Mouse (Mus musculus) thymus, adult 2 months (tissue): ENCODE results near the gene G3bp2. TPM values are rescaled to one million over a fixed set of nuclear protein-coding genes. Genes with fewer than 3 reads are reported as not detected.

Source experiments
- DNase-seq: peaks from one replicate; pipeline ENCODE4 v3.0.0; 2021
- H3K27ac ChIP-seq: fragments of 200-500 bp; 2 replicates; pipeline ENCODE4 v1.5.1; 2012; ENCODE audit warnings: low read length, control low read depth; ENCODE audit not compliant: control insufficient read depth, insufficient read depth
- H3K27me3 ChIP-seq: fragments of 200-500 bp; 2 replicates; pipeline ENCODE4 v1.6.1; 2012; ENCODE audit warnings: mild to moderate bottlenecking, low read length, moderate library complexity, mixed read lengths; ENCODE audit not compliant: control insufficient read depth, insufficient read depth
- H3K36me3 ChIP-seq: fragments of 200-500 bp; 2 replicates; pipeline ENCODE4 v1.6.1; 2012; ENCODE audit warnings: mild to moderate bottlenecking, low read length, moderate library complexity; ENCODE audit not compliant: control insufficient read depth, insufficient read depth
- H3K4me1 ChIP-seq: fragments of 200-500 bp; replicated peaks from 2 replicates; pipeline ENCODE4 v1.6.1; 2012; ENCODE audit warnings: low read length; ENCODE audit not compliant: control insufficient read depth, insufficient read depth
- H3K4me3 ChIP-seq: fragments of 200-500 bp; 2 replicates; pipeline ENCODE4 v1.5.1; 2012; ENCODE audit warnings: mild to moderate bottlenecking, low read length, control low read depth, moderate library complexity; ENCODE audit not compliant: control insufficient read depth, insufficient read depth
- CTCF ChIP-seq: fragments of 200-500 bp; IDR thresholded peaks from 2 replicates; pipeline ENCODE4 v1.5.1; 2012; ENCODE audit warnings: mild to moderate bottlenecking, control low read depth, low read length, moderate library complexity, borderline replicate concordance; ENCODE audit not compliant: control insufficient read depth, poor library complexity, insufficient read depth; ENCODE audit errors: extremely low read depth
- POLR2A ChIP-seq: fragments of 200-500 bp; IDR thresholded peaks from 2 replicates; pipeline ENCODE4 v1.6.1; 2012; ENCODE audit warnings: mild to moderate bottlenecking, low read length, control low read depth, moderate library complexity; ENCODE audit not compliant: control insufficient read depth, poor library complexity, insufficient read depth; ENCODE audit errors: extremely low read depth
- WGBS: fragments of 180-500 bp; shearing (Covaris S2); methylation state at CpG from one replicate; pipeline ENCODE4 v1.1.7; 2018; 5-methylcytosine and 5-hydroxymethylcytosine counted together
- polyA plus RNA-seq: library from polyadenylated mRNA; depleted of rRNA; stranded (reverse); fragments of >200 nt; gene quantifications from 2 replicates; pipeline ENCODE4 v1.2.3, GENCODE M21; 2012; rRNA removed

G3bp2 gene
- polyA plus RNA-seq, 1 experiment: 28.3 TPM

DNA sequence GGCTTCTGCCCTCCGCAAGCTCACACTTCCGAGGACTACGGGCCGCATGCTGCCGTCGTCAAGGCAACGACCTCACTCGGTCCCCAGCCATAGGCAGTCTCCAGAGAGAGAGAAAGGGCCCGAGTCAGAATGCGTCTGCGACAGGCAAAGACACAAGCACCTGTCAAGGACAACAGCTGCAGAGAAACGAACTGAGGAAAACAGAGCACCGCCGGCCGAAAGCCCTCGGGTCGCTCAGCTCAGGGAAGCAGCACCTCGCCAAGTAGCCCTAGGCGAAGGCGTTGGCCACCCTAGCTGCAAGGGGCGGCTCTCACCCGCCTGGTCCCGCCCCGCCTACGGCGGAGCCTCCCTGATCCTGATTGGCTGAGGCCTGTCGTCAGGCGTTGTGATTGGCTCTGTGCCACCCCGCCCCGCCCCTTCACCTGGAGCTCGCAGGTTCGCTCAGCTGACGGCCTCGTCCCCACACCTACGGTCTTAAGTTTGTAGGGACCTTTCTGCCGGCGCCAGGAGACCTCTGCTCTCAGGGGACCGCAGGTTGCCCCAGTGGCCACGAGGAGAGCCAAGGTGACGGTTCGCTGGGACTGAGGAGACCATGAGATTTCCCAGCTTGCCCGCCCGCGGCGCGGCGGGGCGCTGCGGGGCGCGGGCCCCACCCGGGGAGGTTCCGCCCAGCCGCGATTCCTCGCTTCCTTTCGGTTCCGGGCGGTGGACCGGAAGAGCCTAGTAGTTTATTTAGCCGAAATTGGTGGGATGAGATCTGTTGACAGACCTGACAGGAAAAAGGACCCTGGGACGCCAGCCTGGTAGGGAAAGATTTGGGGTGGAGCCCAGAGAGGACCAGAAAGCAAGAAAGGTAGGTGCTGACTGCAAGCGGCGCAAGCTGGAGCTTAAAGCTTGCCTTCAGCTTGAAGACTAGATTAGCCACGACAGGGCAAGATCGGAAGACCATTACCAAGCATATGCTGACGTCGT, 40.9 kb downstream of the G3bp2 start:
- TF ChIP-seq POLR2A (no peak), CTCF (peak; percentile 35; the same call in 1 of the 2 replicates)
- DNase-seq: peak; percentile 98
- Histone ChIP-seq H3K4me3 (peak overlapping the region; percentile 75), H3K4me1 (0 out of 2 replicates have a peak, but pooled peaks cover 2% of the 10 kb centered on the region), H3K36me3 (no peaks in the 10 kb centered on the region), H3K27ac (no peak overlapping the region), H3K27me3 (no peaks in the 10 kb centered on the region)
- under 1% methylated on average over 68 of the region's 68 CpGs for whole genome bisulfite sequencing

DNA sequence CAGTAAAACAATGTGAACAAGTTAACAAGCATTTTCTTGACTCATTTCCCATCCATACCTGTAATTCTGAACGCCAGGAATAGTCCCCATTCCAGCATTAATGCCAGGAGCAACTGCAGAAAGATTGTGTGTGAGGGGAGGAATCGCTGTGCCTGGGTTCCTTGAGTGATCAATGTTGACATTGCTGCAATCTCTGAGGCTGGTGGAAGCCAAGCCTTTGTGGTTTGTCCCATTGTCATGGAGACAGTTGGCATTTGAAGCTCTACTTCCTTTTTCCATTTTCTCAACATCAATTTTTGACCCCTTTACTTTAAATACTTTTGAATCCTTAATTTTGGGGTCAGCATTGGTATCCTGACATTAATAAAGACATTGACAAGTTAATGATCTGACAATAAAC, 63.6 kb downstream of the G3bp2 start:
- Histone ChIP-seq H3K36me3 (no peaks in the 10 kb centered on the region), H3K27ac (no peak overlapping the region), H3K27me3 (no peaks in the 10 kb centered on the region), H3K4me1 (no peaks in the 10 kb centered on the region), H3K4me3 (no peak overlapping the region)
- no peak for DNase-seq
- WGBS: 36% methylated on average over 2 of the region's 2 CpGs
- TF ChIP-seq POLR2A: no peak
- no peak for TF ChIP-seq CTCF

DNA sequence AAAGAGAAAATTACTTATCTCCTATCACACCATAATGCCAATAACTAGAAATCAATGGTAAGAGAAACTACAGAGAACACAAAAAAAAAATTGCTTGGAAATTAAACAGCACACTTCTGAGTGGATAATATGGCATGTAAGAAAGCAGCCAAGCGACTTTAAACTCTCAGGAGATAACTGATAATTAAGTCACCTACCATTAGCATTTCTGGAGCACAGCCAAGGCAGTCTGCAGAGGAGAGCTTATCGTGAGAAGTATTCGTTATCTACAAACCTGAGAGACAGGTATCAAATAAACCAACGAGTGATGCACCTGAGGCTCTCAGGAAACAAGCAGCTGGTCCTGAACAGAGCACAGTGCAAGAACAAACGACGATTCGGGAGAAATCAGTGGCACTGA, 71.8 kb downstream of the G3bp2 start:
- H3K27me3 ChIP-seq: no peaks in the 10 kb centered on the region
- no peak overlapping the region for H3K4me3 ChIP-seq
- DNase-seq: no peak
- TF ChIP-seq POLR2A: no peak
- TF ChIP-seq CTCF: no peak
- no peaks in the 10 kb centered on the region for H3K36me3 ChIP-seq
- H3K4me1 ChIP-seq: no peaks in the 10 kb centered on the region
- H3K27ac ChIP-seq: no peak overlapping the region
- 90% methylated on average over 7 of the region's 7 CpGs for WGBS

DNA sequence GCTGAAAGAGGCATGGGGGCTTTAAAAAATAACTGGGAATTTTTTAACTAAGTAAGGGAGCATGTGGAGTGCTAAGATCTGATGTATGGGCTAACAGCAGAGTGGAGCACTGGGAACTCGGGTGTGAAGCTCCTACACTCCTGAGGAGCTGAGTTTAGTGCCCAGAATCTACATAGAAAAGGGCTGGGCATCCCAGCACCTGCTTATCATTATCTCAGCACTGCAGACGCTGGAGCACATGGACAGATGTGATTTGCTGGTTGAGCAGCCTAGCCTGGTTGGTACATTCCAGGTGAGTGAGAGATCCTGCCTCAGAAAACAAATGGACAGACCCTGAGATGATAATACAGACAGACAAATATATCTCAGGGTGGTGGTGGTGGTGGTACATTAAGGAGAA, 73.7 kb downstream of the G3bp2 start:
- no peak overlapping the region for H3K27ac ChIP-seq
- no peaks in the 10 kb centered on the region for H3K4me1 ChIP-seq
- H3K27me3 ChIP-seq: no peaks in the 10 kb centered on the region
- H3K36me3 ChIP-seq: no peaks in the 10 kb centered on the region
- 78% methylated on average over 2 of the region's 2 CpGs for WGBS
- no peak for TF ChIP-seq CTCF
- no peak for TF ChIP-seq POLR2A
- no peak for DNase-seq
- H3K4me3 ChIP-seq: no peak overlapping the region

DNA sequence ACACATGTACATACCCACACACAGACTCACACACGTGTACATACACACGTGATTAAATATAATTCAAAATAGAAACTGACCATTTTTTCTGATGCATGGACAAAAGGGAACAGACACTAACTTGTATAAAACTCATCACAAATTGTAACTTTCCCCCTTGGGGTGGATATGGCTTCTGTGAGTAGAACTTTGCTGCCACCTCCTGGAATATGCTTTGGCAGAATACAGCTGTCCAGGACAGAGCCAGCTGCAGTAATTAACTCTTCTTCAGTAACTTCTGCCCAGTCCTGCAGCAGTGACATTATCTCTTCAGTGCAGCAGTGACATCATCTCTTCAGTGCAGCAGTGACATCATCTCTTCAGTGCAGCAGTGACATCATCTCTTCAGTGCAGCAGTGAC, 80.5 kb downstream of the G3bp2 start:
- peak; percentile 19 for DNase-seq

More for the DNA sequence above, 80.5 kb downstream of the G3bp2 start:
- TF ChIP-seq POLR2A: no peak
- no peak for TF ChIP-seq CTCF
- H3K27ac ChIP-seq: no peak overlapping the region
- no peaks in the 10 kb centered on the region for H3K27me3 ChIP-seq
- no peak overlapping the region for H3K4me3 ChIP-seq
- H3K36me3 ChIP-seq: no peaks in the 10 kb centered on the region
- H3K4me1 ChIP-seq: no peaks in the 10 kb centered on the region
- WGBS: 76% methylated on average over 2 of the region's 2 CpGs

Other genes starting within 250 kb of the G3bp2 start
- 36.2 and 43.2 TPM in 2 replicates for gene Rchy1, start 120.7 kb downstream of the G3bp2 start, polyA plus RNA-seq
- not detected in 2 replicates for gene Odaph, start 96.2 kb downstream of the G3bp2 start, polyA plus RNA-seq
- gene Cdkl2, start 39.8 kb downstream of the G3bp2 start, polyA plus RNA-seq: 0.66 and 1.0 TPM in 2 replicates
- 25.4 and 32.3 TPM in 2 replicates for gene Uso1, start 54.2 kb upstream of the G3bp2 start, polyA plus RNA-seq
- 0.45 TPM in 1 of 2 replicates, not detected in the other for gene U90926, start 131.7 kb upstream of the G3bp2 start, polyA plus RNA-seq
- gene Ppef2, start 172.6 kb upstream of the G3bp2 start, polyA plus RNA-seq: 1.3 and 1.7 TPM in 2 replicates
- 36.0 and 50.7 TPM in 2 replicates for gene Naaa, start 194.5 kb upstream of the G3bp2 start, polyA plus RNA-seq
- gene Sdad1, start 226.8 kb upstream of the G3bp2 start, polyA plus RNA-seq: 15.8 and 18.1 TPM in 2 replicates
- gene Cxcl9, start 244.4 kb upstream of the G3bp2 start, polyA plus RNA-seq: 24.5 and 41.8 TPM in 2 replicates
- gene Art3, start 248.1 kb upstream of the G3bp2 start, polyA plus RNA-seq: 4.5 and 12.7 TPM in 2 replicates